Mouse (Mus musculus): ENCODE data around the gene Sugp1. TPM values are rescaled to one million over a fixed set of nuclear protein-coding genes. Genes with fewer than 3 reads are reported as not detected.
"Not testable (repeated sequence)": the region's sequence is repeated elsewhere in the genome, so short reads cannot be mapped to it uniquely, and the experiment has no call there.

The Sugp1 gene
- polyA plus RNA-seq, 1 experiment from 2014 or later: 66.5 TPM

GRCm38 (mm10) chr8:70005178-70005577, 37.4 kb upstream of the Sugp1 start:
- no peaks in the 10 kb centered on the region for H3K9me3 ChIP-seq
- no peaks in the 10 kb centered on the region for H3K27me3 ChIP-seq
- H3K4me1 ChIP-seq: peaks cover 3% of the 10 kb centered on the region; the same call in 1 of the 2 replicates
- no peaks in the 10 kb centered on the region for H3K36me3 ChIP-seq
- no peak overlapping the region for H3K9ac ChIP-seq (replicated peaks)
- WGBS: 51% methylated on average over 2 of the region's 2 CpGs
- H3K27ac ChIP-seq (replicated peaks): no peak overlapping the region
- no peak overlapping the region for H3K4me3 ChIP-seq
- no peak for ATAC-seq (replicated peaks)
- H3K4me2 ChIP-seq (replicated peaks): no peak overlapping the region

GRCm38 (mm10) chr8:70010796-70011195, 31.8 kb upstream of the Sugp1 start:
- ATAC-seq (replicated peaks); H3K4me3 ChIP-seq; H3K27ac ChIP-seq (replicated peaks); H3K4me1 ChIP-seq; H3K9me3 ChIP-seq; H3K36me3 ChIP-seq; H3K27me3 ChIP-seq; H3K9ac ChIP-seq (replicated peaks); H3K4me2 ChIP-seq (replicated peaks): not testable (repeated sequence)
- 91% methylated on average over 14 of the region's 14 CpGs for WGBS

GRCm38 (mm10) chr8:70012350-70012749, 30.3 kb upstream of the Sugp1 start:
- no peak overlapping the region for H3K4me2 ChIP-seq (replicated peaks)
- H3K27ac ChIP-seq (replicated peaks): no peak overlapping the region
- H3K9ac ChIP-seq (replicated peaks): no peak overlapping the region
- H3K9me3 ChIP-seq: no peaks in the 10 kb centered on the region
- H3K36me3 ChIP-seq: peaks cover 15% of the 10 kb centered on the region
- H3K27me3 ChIP-seq: no peaks in the 10 kb centered on the region
- H3K4me1 ChIP-seq: no peaks in the 10 kb centered on the region
- no peak; the same call in 1 of the 2 replicates for ATAC-seq (replicated peaks)
- 93% methylated on average over 3 of the region's 3 CpGs for WGBS
- H3K4me3 ChIP-seq: no peak overlapping the region

- peaks cover 19% of the 10 kb centered on the region for H3K36me3 ChIP-seq
- H3K4me2 ChIP-seq (replicated peaks): no peak overlapping the region
- no peak overlapping the region for H3K27ac ChIP-seq (replicated peaks)
- H3K4me3 ChIP-seq: no peak overlapping the region
- H3K9ac ChIP-seq (replicated peaks): no peak overlapping the region
- no peaks in the 10 kb centered on the region for H3K4me1 ChIP-seq
- WGBS: 89% methylated on average over 1 of the region's 1 CpGs
- no peaks in the 10 kb centered on the region for H3K27me3 ChIP-seq
- H3K9me3 ChIP-seq: no peaks in the 10 kb centered on the region
- peak; percentile 60; the same call in 1 of the 2 replicates for ATAC-seq (replicated peaks)
Measured at GRCm38 (mm10) chr8:70012763-70013162, 29.9 kb upstream of the Sugp1 start.

GRCm38 (mm10) chr8:70015017-70015416, 27.6 kb upstream of the Sugp1 start:
- no peak overlapping the region for H3K4me2 ChIP-seq (replicated peaks)
- WGBS: 86% methylated on average over 1 of the region's 1 CpGs
- H3K9ac ChIP-seq (replicated peaks): no peak overlapping the region
- no peaks in the 10 kb centered on the region for H3K4me1 ChIP-seq
- no peaks in the 10 kb centered on the region for H3K9me3 ChIP-seq
- H3K36me3 ChIP-seq: peaks cover 41% of the 10 kb centered on the region
- H3K27ac ChIP-seq (replicated peaks): no peak overlapping the region
- H3K4me3 ChIP-seq: no peak overlapping the region
- no peak for ATAC-seq (replicated peaks)
- H3K27me3 ChIP-seq: no peaks in the 10 kb centered on the region

- WGBS: 43% methylated on average over 8 of the region's 8 CpGs
- Histone ChIP-seq H3K4me3 (no peak overlapping the region), H3K4me1 (no peaks in the 10 kb centered on the region), H3K9me3 (no peaks in the 10 kb centered on the region), H3K4me2 (replicated peaks) (no peak overlapping the region), H3K27ac (replicated peaks) (no peak overlapping the region), H3K27me3 (no peaks in the 10 kb centered on the region), H3K9ac (replicated peaks) (no peak overlapping the region), H3K36me3 (peaks cover 100% of the 10 kb centered on the region)
- no peak for ATAC-seq (replicated peaks)
Measured at GRCm38 (mm10) chr8:70023596-70023995, 19.0 kb upstream of the Sugp1 start.

GRCm38 (mm10) chr8:70026151-70026550, 16.5 kb upstream of the Sugp1 start:
- no peak overlapping the region for H3K4me3 ChIP-seq
- H3K27me3 ChIP-seq: no peaks in the 10 kb centered on the region
- H3K9ac ChIP-seq (replicated peaks): no peak overlapping the region
- H3K9me3 ChIP-seq: no peaks in the 10 kb centered on the region
- WGBS: 100% methylated on average over 2 of the region's 2 CpGs
- H3K4me1 ChIP-seq: no peaks in the 10 kb centered on the region
- H3K4me2 ChIP-seq (replicated peaks): no peak overlapping the region
- H3K36me3 ChIP-seq: peaks cover 98% of the 10 kb centered on the region
- H3K27ac ChIP-seq (replicated peaks): no peak overlapping the region
- no peak for ATAC-seq (replicated peaks)

GRCm38 (mm10) chr8:70030255-70030654, 12.4 kb upstream of the Sugp1 start:
- Histone ChIP-seq H3K36me3 (peaks cover 64% of the 10 kb centered on the region), H3K9me3 (no peaks in the 10 kb centered on the region), H3K4me3 (no peak overlapping the region), H3K4me1 (no peaks in the 10 kb centered on the region), H3K27ac (replicated peaks) (no peak overlapping the region), H3K27me3 (no peaks in the 10 kb centered on the region), H3K4me2 (replicated peaks) (no peak overlapping the region), H3K9ac (replicated peaks) (no peak overlapping the region)
- 97% methylated on average over 1 of the region's 1 CpGs for WGBS
- ATAC-seq (replicated peaks): no peak

- Histone ChIP-seq H3K27me3 (no peaks in the 10 kb centered on the region), H3K27ac (replicated peaks) (no peak overlapping the region), H3K4me3 (no peak overlapping the region), H3K9ac (replicated peaks) (no peak overlapping the region), H3K9me3 (no peaks in the 10 kb centered on the region), H3K36me3 (no peaks in the 10 kb centered on the region), H3K4me2 (replicated peaks) (no peak overlapping the region), H3K4me1 (peaks cover 26% of the 10 kb centered on the region)
- ATAC-seq (replicated peaks): no peak
- WGBS: 100% methylated on average over 1 of the region's 1 CpGs
Measured at GRCm38 (mm10) chr8:70037994-70038393, 4.6 kb upstream of the Sugp1 start.

- peak overlapping the region; percentile 79 for H3K4me2 ChIP-seq (replicated peaks)
- H3K9me3 ChIP-seq: no peaks in the 10 kb centered on the region
- H3K4me1 ChIP-seq: peaks cover 43% of the 10 kb centered on the region
- no peaks in the 10 kb centered on the region for H3K27me3 ChIP-seq
- ATAC-seq (replicated peaks): no peak; the same call in 1 of the 2 replicates
- H3K9ac ChIP-seq (replicated peaks): peak overlapping the region; percentile 92
- H3K4me3 ChIP-seq: peak overlapping the region; percentile 92
- H3K27ac ChIP-seq (replicated peaks): peak overlapping the region; percentile 90
- WGBS: 2% methylated on average over 47 of the region's 47 CpGs
- no peaks in the 10 kb centered on the region for H3K36me3 ChIP-seq
Measured at GRCm38 (mm10) chr8:70041885-70042546, 597 bp upstream of the Sugp1 start.

- Histone ChIP-seq H3K4me2 (replicated peaks) (peak overlapping the region; percentile 96), H3K4me3 (peak overlapping the region; percentile 92), H3K27me3 (no peaks in the 10 kb centered on the region), H3K9ac (replicated peaks) (peak overlapping the region; percentile 92), H3K27ac (replicated peaks) (no peak overlapping the region), H3K4me1 (peaks cover 40% of the 10 kb centered on the region), H3K36me3 (peaks cover 8% of the 10 kb centered on the region; the same call in 1 of the 2 replicates), H3K9me3 (no peaks in the 10 kb centered on the region)
- no peak for ATAC-seq (replicated peaks)
- 87% methylated on average over 5 of the region's 5 CpGs for WGBS
Measured at GRCm38 (mm10) chr8:70043996-70044395, 1.4 kb downstream of the Sugp1 start.

GRCm38 (mm10) chr8:70049662-70050061, 7.0 kb downstream of the Sugp1 start:
- H3K4me3 ChIP-seq: no peak overlapping the region
- no peak overlapping the region for H3K27ac ChIP-seq (replicated peaks)
- peaks cover 2% of the 10 kb centered on the region; the same call in 1 of the 2 replicates for H3K4me1 ChIP-seq
- no peaks in the 10 kb centered on the region for H3K9me3 ChIP-seq
- H3K36me3 ChIP-seq: peaks cover 52% of the 10 kb centered on the region
- no peaks in the 10 kb centered on the region for H3K27me3 ChIP-seq
- no peak overlapping the region for H3K9ac ChIP-seq (replicated peaks)
- no peak for ATAC-seq (replicated peaks)
- no peak overlapping the region for H3K4me2 ChIP-seq (replicated peaks)

- not testable (repeated sequence) for H3K9ac ChIP-seq (replicated peaks); H3K27ac ChIP-seq (replicated peaks); H3K4me3 ChIP-seq; H3K9me3 ChIP-seq; H3K4me1 ChIP-seq; H3K27me3 ChIP-seq; ATAC-seq (replicated peaks); H3K4me2 ChIP-seq (replicated peaks)
- WGBS: 95% methylated on average over 5 of the region's 5 CpGs
- H3K36me3 ChIP-seq: peaks cover 60% of the 10 kb centered on the region
Measured at GRCm38 (mm10) chr8:70050434-70050833, 7.8 kb downstream of the Sugp1 start.
